Mouse (Mus musculus) T-cell, adult 2 months (primary cell): ENCODE measurements around the gene Ube2t.

Experiments used
- DNase-seq: peaks from one replicate; pipeline ENCODE4 v3.0.0; 2022; ENCODE audit warnings: low spot score

Ube2t gene

DNA sequence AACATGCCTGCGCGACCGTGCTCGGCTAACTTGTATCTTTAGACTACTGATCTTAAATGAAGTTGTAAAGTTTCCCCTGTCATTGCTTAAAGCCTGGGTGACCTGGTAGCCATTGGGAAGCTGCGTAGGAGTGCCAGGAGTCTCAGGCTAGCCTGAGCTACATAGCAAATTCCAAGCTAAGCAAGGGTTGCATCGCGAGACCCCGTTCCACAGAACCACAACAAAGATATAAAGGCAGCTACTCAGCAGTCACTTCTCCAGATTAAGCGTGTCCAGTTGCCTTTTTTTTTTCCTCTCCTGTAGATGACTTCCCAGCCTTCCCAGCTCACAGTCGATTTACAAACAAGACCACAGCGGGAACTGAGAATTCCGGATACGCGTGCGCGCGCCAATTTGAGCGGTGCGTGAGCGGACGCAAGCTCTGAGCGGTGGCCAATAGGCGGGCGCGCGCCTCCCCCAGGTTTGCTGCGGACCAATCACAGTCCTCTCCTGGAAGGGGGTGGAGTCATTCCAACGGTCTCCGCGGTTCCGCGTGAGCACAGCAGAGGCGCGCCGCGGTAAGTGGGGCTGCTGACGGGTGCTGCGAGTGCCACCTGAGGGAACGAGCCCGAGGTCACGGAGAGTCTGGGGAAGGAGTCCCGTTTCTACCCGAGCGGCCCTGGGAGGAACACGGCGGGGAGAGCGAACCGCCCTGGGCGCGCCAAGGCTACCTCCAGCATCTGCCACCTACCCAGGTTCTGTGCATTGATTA is at the start of gene Ube2t:
Gene Ube2t (plus strand): TSS at position 513 of the 751 bp plus-strand sequence.
- peak; percentile 95 for DNase-seq

GRCm38 (mm10) chr1:134913535-134913934 is 48.8 kb upstream of the Ube2t start:
- no peak for DNase-seq

- DNase-seq = no peak
Measured at GRCm38 (mm10) chr1:134915421-134915820, 46.9 kb upstream of the Ube2t start.

DNA sequence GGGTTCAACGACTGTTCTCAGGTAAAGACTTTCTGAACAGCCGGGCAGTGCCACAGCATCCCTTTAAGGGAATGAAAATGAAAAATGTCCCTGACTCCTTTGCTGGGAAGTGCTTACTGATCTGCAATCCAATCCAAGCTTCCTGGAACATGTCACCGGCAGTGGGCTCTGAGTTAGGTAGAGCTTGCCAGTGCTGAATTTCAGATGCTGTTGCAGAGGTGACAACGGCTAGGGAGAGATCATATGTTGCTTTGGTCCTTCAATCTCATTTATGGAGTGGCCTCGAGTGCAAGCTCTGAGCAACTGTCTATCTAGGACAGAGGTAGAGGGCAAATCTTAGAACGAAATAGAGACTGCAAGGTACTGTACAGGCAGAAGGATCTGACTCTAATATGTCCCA is 43.4 kb upstream of the Ube2t start:
- DNase-seq = no peak

DNA sequence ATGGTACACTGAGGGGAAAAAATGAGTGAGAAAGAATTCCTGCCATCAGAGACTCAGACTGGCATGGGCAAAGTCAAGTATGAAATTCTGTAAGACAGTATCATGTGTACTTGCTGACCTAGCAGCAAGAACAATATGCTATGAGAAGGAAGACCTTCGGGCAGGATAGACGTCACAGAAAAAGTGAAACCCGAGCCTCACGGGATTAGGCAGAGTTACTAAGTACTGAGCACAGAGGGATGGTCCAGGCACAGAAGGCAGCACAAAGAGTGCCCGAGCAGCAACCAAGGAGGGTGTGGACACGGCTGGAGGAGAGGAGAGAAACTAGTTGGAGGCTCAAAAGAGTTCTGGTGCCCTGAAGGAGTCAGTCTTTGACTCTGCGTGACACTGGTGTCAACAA is 29.9 kb upstream of the Ube2t start:
- DNase-seq = no peak

DNA sequence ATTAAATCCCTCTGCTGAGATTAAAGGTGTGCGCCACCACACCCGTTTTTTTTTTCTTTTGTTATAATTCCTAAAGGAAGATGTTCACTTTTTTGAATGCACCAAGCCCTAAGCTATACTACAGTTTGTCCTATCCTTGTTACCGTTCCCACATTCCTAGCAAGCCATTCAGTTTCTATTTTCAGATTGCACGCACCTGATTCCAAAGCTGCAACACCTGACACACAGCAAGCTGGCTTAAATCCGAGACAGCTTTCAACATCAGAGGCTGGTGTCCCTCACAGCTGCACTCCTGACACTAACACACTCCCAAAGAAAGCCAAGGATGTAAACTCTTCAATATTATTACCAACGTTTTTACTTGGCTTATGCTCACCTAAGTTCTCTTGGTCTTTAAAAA is 26.0 kb upstream of the Ube2t start:
- no peak for DNase-seq

GRCm38 (mm10) chr1:134938233-134938632 is 24.1 kb upstream of the Ube2t start:
- DNase-seq = no peak

GRCm38 (mm10) chr1:134940863-134941262 is 21.5 kb upstream of the Ube2t start:
- no peak for DNase-seq

GRCm38 (mm10) chr1:134942898-134943297 is 19.5 kb upstream of the Ube2t start:
- no peak for DNase-seq

GRCm38 (mm10) chr1:134947590-134947989 is 14.8 kb upstream of the Ube2t start:
- DNase-seq = no peak

- no peak for DNase-seq
Measured at GRCm38 (mm10) chr1:134949946-134950345, 12.4 kb upstream of the Ube2t start.

GRCm38 (mm10) chr1:134955050-134955636 is 7.2 kb upstream of the Ube2t start:
- no peak for DNase-seq

GRCm38 (mm10) chr1:134955637-134956176 is 6.7 kb upstream of the Ube2t start, which contains the start of gene Ppp1r12b:
Gene Ppp1r12b (minus strand): TSS chr1:134955942.
- DNase-seq = peak; percentile 90

GRCm38 (mm10) chr1:134960634-134961033 is 1.7 kb upstream of the Ube2t start:
- no peak for DNase-seq

DNA sequence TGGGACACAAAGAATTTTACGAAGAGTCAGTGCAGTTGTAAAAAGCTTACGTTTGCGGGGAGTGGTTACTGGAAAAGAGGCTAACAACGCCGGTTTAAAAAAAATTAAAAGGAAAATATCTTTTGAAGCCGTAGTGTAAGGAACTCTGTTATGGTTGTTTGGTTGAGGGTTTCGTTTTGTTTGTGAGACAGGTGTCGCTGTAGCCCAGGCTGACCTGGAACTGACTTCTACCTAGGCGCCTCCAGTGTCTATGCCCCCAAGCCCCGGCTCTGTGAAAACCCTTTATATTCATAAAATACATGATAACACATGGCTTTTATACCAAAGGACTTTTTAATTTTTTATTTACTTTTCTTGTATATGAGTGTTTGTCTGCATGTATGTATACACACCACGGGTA is 456 bp downstream of the Ube2t start:
- peak; percentile 45 for DNase-seq

DNA sequence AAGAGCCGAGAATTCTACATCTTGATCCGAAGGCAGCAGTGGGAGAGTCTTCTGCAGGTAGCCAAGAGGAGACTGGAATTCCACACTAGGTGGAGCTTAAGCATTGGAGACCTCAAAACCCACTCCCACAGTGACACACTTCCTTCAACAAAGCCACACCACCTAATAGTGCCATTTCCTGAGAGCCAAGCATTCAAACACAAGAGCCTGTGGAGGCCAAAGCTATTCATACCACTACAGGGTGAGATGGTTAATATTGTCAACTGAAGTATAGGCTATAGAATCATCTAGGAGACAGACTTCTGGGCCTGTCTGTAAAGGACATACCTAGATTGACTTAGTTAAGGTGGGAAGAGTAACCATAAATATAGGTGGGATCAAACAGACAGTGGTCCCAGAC is 3.1 kb downstream of the Ube2t start:
- DNase-seq = no peak

DNA sequence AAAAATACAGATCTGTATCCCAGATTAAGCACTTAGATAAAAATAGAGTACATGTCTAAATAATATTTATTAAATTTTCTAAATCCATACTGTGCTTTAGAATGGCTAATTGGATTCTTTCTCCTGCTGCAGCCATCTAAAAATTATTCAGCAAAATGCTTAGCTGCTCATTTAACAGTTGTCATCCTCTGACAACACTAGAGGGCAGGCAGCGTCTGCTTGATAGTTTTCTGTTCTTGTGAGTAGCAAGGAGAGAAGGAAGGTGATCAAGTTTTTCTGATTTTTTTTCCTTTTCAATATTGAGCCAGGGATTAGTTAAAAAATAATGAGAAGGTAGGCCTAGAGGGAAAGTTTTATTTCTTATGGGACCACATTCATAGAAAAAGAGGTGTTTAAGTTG is 10.6 kb downstream of the Ube2t start:
- no peak for DNase-seq

- peak; percentile 15 for DNase-seq
Measured at GRCm38 (mm10) chr1:134987173-134987961, 25.0 kb downstream of the Ube2t start.

DNA sequence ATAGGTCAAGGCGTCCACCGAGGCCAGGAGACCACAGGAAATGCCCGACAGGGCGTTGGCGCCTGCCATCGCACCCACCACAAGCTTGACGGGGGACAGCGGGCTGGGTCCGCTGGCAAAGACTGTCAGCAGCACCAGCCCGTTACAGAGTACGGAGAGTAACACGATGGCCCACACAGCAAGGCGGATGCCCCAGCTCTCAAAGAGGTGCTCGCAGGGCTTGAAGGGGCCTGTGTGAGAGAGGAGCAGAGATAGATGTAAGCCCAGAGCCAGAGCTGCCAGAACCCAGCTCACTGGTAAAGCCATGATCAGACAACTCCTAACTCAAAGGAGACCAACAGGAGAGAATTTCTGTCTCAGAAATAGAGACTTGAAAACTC is 25.6 kb downstream of the Ube2t start:
- no peak for DNase-seq

GRCm38 (mm10) chr1:134989372-134989771 is 27.0 kb downstream of the Ube2t start:
- peak; percentile 69 for DNase-seq

DNA sequence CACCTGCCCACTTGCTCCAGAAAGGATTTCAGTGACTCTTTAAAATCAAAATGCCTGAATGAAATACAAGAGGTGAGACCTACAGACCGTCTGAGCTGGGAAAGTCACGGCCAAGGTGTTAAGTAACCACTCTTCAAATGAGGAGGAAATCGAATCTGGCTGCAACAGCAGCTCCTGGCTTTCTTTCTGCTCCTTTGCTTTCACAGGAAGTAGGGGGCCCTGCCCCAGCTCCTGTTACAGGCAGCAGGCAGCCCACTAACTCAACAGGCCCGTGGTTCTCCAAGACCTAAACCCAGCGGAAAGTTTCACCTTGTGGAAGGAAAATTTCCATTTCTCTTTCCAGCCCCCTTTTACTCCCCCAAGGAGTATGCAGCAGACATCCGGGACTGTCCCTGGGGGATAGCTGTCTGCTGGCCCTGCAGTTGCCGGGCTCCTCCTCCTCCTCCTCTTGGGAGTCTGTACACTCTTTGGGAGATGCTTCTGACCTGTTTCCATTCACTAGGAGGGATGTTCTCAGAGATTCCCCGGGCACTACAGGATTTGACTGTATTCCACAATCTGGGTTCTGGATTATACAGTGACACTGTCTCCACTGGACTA is 29.8 kb downstream of the Ube2t start:
- no peak for DNase-seq

DNA sequence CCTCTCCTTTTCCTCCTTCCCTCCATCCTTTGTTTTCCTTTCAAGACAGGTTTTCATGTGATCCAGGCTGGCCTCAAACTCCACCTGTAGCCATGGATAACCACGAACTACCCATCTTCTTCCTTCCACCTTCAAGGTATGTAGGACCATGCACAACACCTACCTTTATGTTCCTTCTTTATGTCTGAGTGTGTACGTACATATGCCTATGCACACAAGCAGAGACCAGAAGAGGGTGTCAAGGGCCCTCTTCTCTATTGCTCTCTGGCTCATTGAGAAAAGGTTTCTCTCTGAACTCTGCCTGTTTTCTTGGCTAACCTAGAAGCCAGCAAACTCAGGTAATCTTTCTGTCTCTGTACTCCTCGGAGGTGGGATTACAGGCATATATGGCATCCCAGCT is 32.4 kb downstream of the Ube2t start:
- no peak for DNase-seq
